Mouse (Mus musculus) limb, embryonic 10.5 days (tissue): ENCODE data around the gene Abat. TPM values are rescaled to one million over a fixed set of nuclear protein-coding genes. Genes with fewer than 3 reads are reported as not detected.

Source experiments
- DNase-seq: peaks from one replicate; pipeline ENCODE4 v3.0.0-alpha.2; 2017; ENCODE audit warnings: low spot score
- H3K27ac ChIP-seq: fragments of 300-500 bp; sonication (generic); 2 replicates; pipeline ENCODE4 v1.5.1; 2016; ENCODE audit warnings: mild to moderate bottlenecking
- H3K27me3 ChIP-seq: fragments of 300-500 bp; sonication (generic); 2 replicates; pipeline ENCODE4 v1.6.1; 2016; ENCODE audit warnings: low read depth, mild to moderate bottlenecking; ENCODE audit not compliant: poor library complexity, severe bottlenecking
- H3K36me3 ChIP-seq: fragments of 300-500 bp; sonication (generic); 2 replicates; pipeline ENCODE4 v1.6.1; 2016; ENCODE audit warnings: mild to moderate bottlenecking, moderate library complexity
- H3K4me1 ChIP-seq: fragments of 300-500 bp; sonication (generic); 2 replicates; pipeline ENCODE4 v1.6.1; 2016
- H3K4me3 ChIP-seq: fragments of 300-500 bp; sonication (generic); 2 replicates; pipeline ENCODE4 v1.5.1; 2016; ENCODE audit warnings: mild to moderate bottlenecking, moderate library complexity
- H3K9me3 ChIP-seq: fragments of 300-500 bp; sonication (generic); replicated peaks from 2 replicates; pipeline ENCODE4 v1.6.1; 2016; ENCODE audit warnings: mild to moderate bottlenecking
- WGBS: fragments of 180-500 bp; shearing (Covaris S2); methylation state at CpG from one replicate; pipeline ENCODE4 v1.1.7; 2016; 5-methylcytosine and 5-hydroxymethylcytosine counted together
- polyA plus RNA-seq: library from polyadenylated mRNA; unstranded; fragments of >200 nt; fragmentation: Nextera tagmentation; extraction: Ambion mirVana; gene quantifications from 2 replicates; pipeline ENCODE4 v1.2.1, GENCODE M21; 2016

The Abat gene
- polyA plus RNA-seq, 1 experiment from 2014 or later, result 22.7 TPM

- Histone ChIP-seq H3K27me3 (peaks cover 8% of the 10 kb centered on the region; the same call in 1 of the 2 replicates), H3K4me1 (peaks cover 18% of the 10 kb centered on the region), H3K36me3 (no peaks in the 10 kb centered on the region), H3K4me3 (no peak overlapping the region), H3K9me3 (no peaks in the 10 kb centered on the region), H3K27ac (no peak overlapping the region)
- 85% methylated on average over 5 of the region's 5 CpGs for WGBS
- DNase-seq, result no peak
Measured at GRCm38 (mm10) chr16:8520525-8520924, 7.3 kb downstream of the Abat start.

GRCm38 (mm10) chr16:8521322-8521721 lies 8.1 kb downstream of the Abat start:
- DNase-seq, result no peak
- H3K27ac ChIP-seq, result no peak overlapping the region
- 84% methylated on average over 4 of the region's 4 CpGs for WGBS
- H3K9me3 ChIP-seq, result no peaks in the 10 kb centered on the region
- no peaks in the 10 kb centered on the region for H3K36me3 ChIP-seq
- H3K27me3 ChIP-seq, result no peaks in the 10 kb centered on the region
- H3K4me1 ChIP-seq, result peaks cover 21% of the 10 kb centered on the region
- H3K4me3 ChIP-seq, result no peak overlapping the region

- Histone ChIP-seq H3K4me3 (no peak overlapping the region), H3K36me3 (no peaks in the 10 kb centered on the region), H3K27ac (peak overlapping the region; percentile 75), H3K4me1 (peaks cover 21% of the 10 kb centered on the region), H3K27me3 (no peaks in the 10 kb centered on the region), H3K9me3 (no peaks in the 10 kb centered on the region)
- DNase-seq, result no peak
- 54% methylated on average over 11 of the region's 11 CpGs for WGBS
Measured at GRCm38 (mm10) chr16:8523480-8524144, 10.4 kb downstream of the Abat start.

- H3K27ac ChIP-seq, result peak overlapping the region; percentile 75
- DNase-seq, result no peak
- H3K27me3 ChIP-seq, result no peaks in the 10 kb centered on the region
- H3K4me1 ChIP-seq, result peaks cover 21% of the 10 kb centered on the region
- H3K9me3 ChIP-seq, result no peaks in the 10 kb centered on the region
- WGBS, result 72% methylated on average over 16 of the region's 16 CpGs
- H3K36me3 ChIP-seq, result no peaks in the 10 kb centered on the region
- no peak overlapping the region for H3K4me3 ChIP-seq
Measured at GRCm38 (mm10) chr16:8524163-8524847, 11.1 kb downstream of the Abat start.

- H3K36me3 ChIP-seq, result no peaks in the 10 kb centered on the region
- WGBS, result 78% methylated on average over 3 of the region's 3 CpGs
- peaks cover 25% of the 10 kb centered on the region for H3K4me1 ChIP-seq
- H3K9me3 ChIP-seq, result no peaks in the 10 kb centered on the region
- H3K27ac ChIP-seq, result no peak overlapping the region
- no peak overlapping the region for H3K4me3 ChIP-seq
- no peak for DNase-seq
- H3K27me3 ChIP-seq, result no peaks in the 10 kb centered on the region
Measured at GRCm38 (mm10) chr16:8525293-8525692, 12.1 kb downstream of the Abat start.

- DNase-seq, result no peak
- H3K27ac ChIP-seq, result no peak overlapping the region
- H3K27me3 ChIP-seq, result no peaks in the 10 kb centered on the region
- 64% methylated on average over 7 of the region's 7 CpGs for WGBS
- no peak overlapping the region for H3K4me3 ChIP-seq
- H3K36me3 ChIP-seq, result no peaks in the 10 kb centered on the region
- H3K9me3 ChIP-seq, result no peaks in the 10 kb centered on the region
- H3K4me1 ChIP-seq, result peaks cover 25% of the 10 kb centered on the region
Measured at GRCm38 (mm10) chr16:8525877-8526276, 12.6 kb downstream of the Abat start.

GRCm38 (mm10) chr16:8529389-8529788 lies 16.2 kb downstream of the Abat start:
- Histone ChIP-seq H3K36me3 (no peaks in the 10 kb centered on the region), H3K4me1 (peaks cover 9% of the 10 kb centered on the region; the same call in 1 of the 2 replicates), H3K27me3 (no peaks in the 10 kb centered on the region), H3K4me3 (no peak overlapping the region), H3K27ac (no peak overlapping the region), H3K9me3 (no peaks in the 10 kb centered on the region)
- 97% methylated on average over 1 of the region's 1 CpGs for WGBS
- no peak for DNase-seq

GRCm38 (mm10) chr16:8530018-8530417 lies 16.8 kb downstream of the Abat start:
- no peak overlapping the region for H3K4me3 ChIP-seq
- no peak overlapping the region for H3K27ac ChIP-seq
- H3K27me3 ChIP-seq, result no peaks in the 10 kb centered on the region
- 0 out of 2 replicates have a peak, but pooled peaks cover 6% of the 10 kb centered on the region for H3K4me1 ChIP-seq
- H3K9me3 ChIP-seq, result no peaks in the 10 kb centered on the region
- no peaks in the 10 kb centered on the region for H3K36me3 ChIP-seq
- DNase-seq, result no peak
- WGBS, result 84% methylated on average over 14 of the region's 14 CpGs

GRCm38 (mm10) chr16:8532461-8532860 lies 19.2 kb downstream of the Abat start:
- Histone ChIP-seq H3K27ac (no peak overlapping the region), H3K4me1 (0 out of 2 replicates have a peak, but pooled peaks cover 3% of the 10 kb centered on the region), H3K36me3 (no peaks in the 10 kb centered on the region), H3K4me3 (no peak overlapping the region), H3K27me3 (no peaks in the 10 kb centered on the region), H3K9me3 (no peaks in the 10 kb centered on the region)
- no peak for DNase-seq
- WGBS, result 91% methylated on average over 9 of the region's 9 CpGs

GRCm38 (mm10) chr16:8532894-8533293 lies 19.7 kb downstream of the Abat start:
- Histone ChIP-seq H3K27me3 (no peaks in the 10 kb centered on the region), H3K27ac (no peak overlapping the region), H3K9me3 (no peaks in the 10 kb centered on the region), H3K4me1 (0 out of 2 replicates have a peak, but pooled peaks cover 3% of the 10 kb centered on the region), H3K4me3 (no peak overlapping the region), H3K36me3 (no peaks in the 10 kb centered on the region)
- 60% methylated on average over 7 of the region's 7 CpGs for WGBS
- DNase-seq, result no peak

- Histone ChIP-seq H3K9me3 (no peaks in the 10 kb centered on the region), H3K36me3 (no peaks in the 10 kb centered on the region)
- WGBS, result 86% methylated on average over 6 of the region's 6 CpGs
Measured at GRCm38 (mm10) chr16:8533477-8533876, 20.2 kb downstream of the Abat start.

GRCm38 (mm10) chr16:8534466-8535200 lies 21.4 kb downstream of the Abat start:
- 92% methylated on average over 11 of the region's 11 CpGs for WGBS
- H3K9me3 ChIP-seq, result no peaks in the 10 kb centered on the region
- no peak overlapping the region for H3K4me3 ChIP-seq
- no peak for DNase-seq
- H3K27ac ChIP-seq, result no peak overlapping the region
- peaks cover 15% of the 10 kb centered on the region for H3K4me1 ChIP-seq
- no peaks in the 10 kb centered on the region for H3K36me3 ChIP-seq
- no peaks in the 10 kb centered on the region for H3K27me3 ChIP-seq

More at GRCm38 (mm10) chr16:8533477-8533876, 20.2 kb downstream of the Abat start:
- H3K4me3 ChIP-seq, result no peak overlapping the region
- no peaks in the 10 kb centered on the region for H3K27me3 ChIP-seq
- H3K27ac ChIP-seq, result no peak overlapping the region
- H3K4me1 ChIP-seq, result peaks cover 4% of the 10 kb centered on the region; the same call in 1 of the 2 replicates
- DNase-seq, result no peak

- H3K4me1 ChIP-seq, result peaks cover 19% of the 10 kb centered on the region
- no peak for DNase-seq
- H3K27ac ChIP-seq, result no peak overlapping the region
- no peaks in the 10 kb centered on the region for H3K9me3 ChIP-seq
- no peaks in the 10 kb centered on the region for H3K27me3 ChIP-seq
- WGBS, result 94% methylated on average over 6 of the region's 6 CpGs
- H3K36me3 ChIP-seq, result no peaks in the 10 kb centered on the region
- H3K4me3 ChIP-seq, result no peak overlapping the region
Measured at GRCm38 (mm10) chr16:8535411-8535810, 22.2 kb downstream of the Abat start.
